10 mouse cellular contexts compared by ENCODE assay signal in the genomic region with DNA sequence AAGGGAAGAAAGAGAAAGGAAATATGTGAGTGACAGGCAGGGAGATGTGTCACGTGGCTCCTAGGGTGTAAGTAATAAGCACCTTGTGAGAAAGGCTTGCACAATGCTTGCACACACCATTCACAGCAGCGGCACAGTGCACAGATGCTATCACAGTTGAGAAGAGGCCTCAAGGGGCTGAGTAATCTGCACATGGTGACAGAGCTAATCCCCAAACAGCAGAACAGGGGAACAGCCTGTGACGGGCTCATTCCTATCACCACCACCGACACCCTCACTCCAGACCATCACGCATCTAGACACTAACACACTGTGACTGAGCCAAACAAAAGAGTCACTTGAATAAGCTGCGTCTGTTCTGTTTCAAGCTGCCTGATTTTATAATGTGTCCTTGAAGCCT.
DNase-seq lines count a peak whose midpoint lies in the region; ATAC-seq lines count a peak whose summit lies in the region.
"Had no signal": no experiment of that assay in that cellular context is flagged by ENCODE, and none has a peak within 500 bp of the region (broad histone marks: within the 10 kb centered on the region; RNA-seq: fewer than 3 reads in every experiment).

No protein-coding gene starts in this region.

- no peak overlapping the region for H3K9ac ChIP-seq in forebrain, embryonic 15.5 days (replicated peaks)
- H3K9ac ChIP-seq in heart, embryonic 12.5 days = no peak overlapping the region

- no peaks in the 10 kb centered on the region for H3K27me3 ChIP-seq in forebrain, embryonic 15.5 days
- no peaks in the 10 kb centered on the region; the same call in 1 of the 2 replicates for H3K27me3 ChIP-seq in heart, embryonic 12.5 days (replicated peaks)

- no peaks in the 10 kb centered on the region for H3K9me3 ChIP-seq in forebrain, embryonic 15.5 days
- no peaks in the 10 kb centered on the region for H3K9me3 ChIP-seq in heart, embryonic 12.5 days (replicated peaks)

- WGBS in forebrain, embryonic 15.5 days = 20% methylated on average over 6 of the region's 6 CpGs
- 19% methylated on average over 6 of the region's 6 CpGs for WGBS in heart, embryonic 12.5 days

- H3K36me3 ChIP-seq in forebrain, embryonic 15.5 days = no peaks in the 10 kb centered on the region
- no peaks in the 10 kb centered on the region for H3K36me3 ChIP-seq in heart, embryonic 12.5 days

- peaks cover 4% of the 10 kb centered on the region; the same call in 1 of the 2 replicates for H3K4me1 ChIP-seq in forebrain, embryonic 15.5 days
- H3K4me1 ChIP-seq in heart, embryonic 12.5 days (replicated peaks) = 0 out of 2 replicates have a peak, but pooled peaks cover 3% of the 10 kb centered on the region

- peak overlapping the region; percentile 50 for H3K27ac ChIP-seq in forebrain, embryonic 15.5 days (replicated peaks)
- no peak overlapping the region for H3K27ac ChIP-seq in heart, embryonic 12.5 days (ENCODE audit: poor library complexity, severe bottlenecking)

- intact Hi-C loops in gastrocnemius, postnatal 36 days (cut with DNase I) = no loop called here

- peak; percentile 31 to 42 for DNase-seq in cerebellum, postnatal 10 days
- no peak for DNase-seq in cerebellum, postnatal 25 days
- DNase-seq in layer of hippocampus, adult 9-10 months (ENCODE audit: low spot score) = peak; percentile 30
- DNase-seq in naive thymus-derived CD4-positive, alpha-beta T cell, adult 2 months (ENCODE audit: low read depth) = peak; percentile 45
- DNase-seq in gastrocnemius, postnatal 36 days = no peak
- no peak for DNase-seq in kidney, postnatal 36 days
- DNase-seq: lung, postnatal 36 days; right cerebral cortex, postnatal 25 days had no signal

- peak; percentile 77; the same call in 1 of the 2 replicates for ATAC-seq in forebrain, embryonic 15.5 days (replicated peaks)
- no peak for ATAC-seq in heart, embryonic 12.5 days (ENCODE audit: insufficient number of reproducible peaks, low FRiP score)

- no peak overlapping the region for H3K4me2 ChIP-seq in forebrain, embryonic 15.5 days (replicated peaks)
- no peak overlapping the region; the same call in 1 of the 2 replicates for H3K4me2 ChIP-seq in heart, embryonic 12.5 days

- H3K4me3 ChIP-seq in forebrain, embryonic 15.5 days = no peak overlapping the region
- H3K4me3 ChIP-seq in heart, embryonic 12.5 days = no peak overlapping the region

Comparison
In these comparisons a context has a peak if more than half of its experiments do, and no peak if none do; other contexts are left out.
1. DNase-seq: peak in cerebellum, postnatal 10 days (2 of 2), layer of hippocampus, adult 9-10 months (single experiment) and naive thymus-derived CD4-positive, alpha-beta T cell, adult 2 months (single experiment); none in cerebellum, postnatal 25 days (0 of 2), gastrocnemius, postnatal 36 days (0 of 2) and kidney, postnatal 36 days (0 of 2).